Mouse (Mus musculus) lung, adult 2 months (tissue): ENCODE results near the gene Glb1. TPM values are rescaled to one million over a fixed set of nuclear protein-coding genes. Genes with fewer than 3 reads are reported as not detected.

Experiments used
- DNase-seq: peaks from one replicate; pipeline ENCODE4 v3.0.0; 2022
- H3K4me1 ChIP-seq: fragments of 200-500 bp; 2 replicates; pipeline ENCODE4 v1.6.1; 2011; ENCODE audit warnings: low read length; ENCODE audit not compliant: control insufficient read depth, insufficient read depth
- H3K4me3 ChIP-seq: fragments of 200-500 bp; replicated peaks from 2 replicates; pipeline ENCODE3; 2011; ENCODE audit warnings: low read depth, mild to moderate bottlenecking, control low read depth, low read length; ENCODE audit errors: extremely low read depth
- CTCF ChIP-seq: fragments of 200-500 bp; IDR thresholded peaks from 2 replicates; pipeline ENCODE4 v1.5.1; 2011; ENCODE audit warnings: mild to moderate bottlenecking, low read length, control low read depth; ENCODE audit not compliant: insufficient read depth
- POLR2A ChIP-seq: fragments of 200-500 bp; IDR thresholded peaks from 2 replicates; pipeline ENCODE4 v1.6.1; 2011; ENCODE audit warnings: low read depth, mild to moderate bottlenecking, control low read depth, low read length, borderline replicate concordance; ENCODE audit errors: extremely low read depth
- WGBS: fragments of 180-500 bp; shearing (Covaris S2); methylation state at CpG from one replicate; pipeline ENCODE4 v1.1.7; 2018; 5-methylcytosine and 5-hydroxymethylcytosine counted together
- polyA plus RNA-seq: library from polyadenylated mRNA; depleted of rRNA; stranded (reverse); fragments of >200 nt; gene quantifications from 2 replicates; pipeline ENCODE4 v1.2.3, GENCODE M21; 2012

Gene Glb1
- polyA plus RNA-seq, 1 experiment, result 26.8 TPM

DNA sequence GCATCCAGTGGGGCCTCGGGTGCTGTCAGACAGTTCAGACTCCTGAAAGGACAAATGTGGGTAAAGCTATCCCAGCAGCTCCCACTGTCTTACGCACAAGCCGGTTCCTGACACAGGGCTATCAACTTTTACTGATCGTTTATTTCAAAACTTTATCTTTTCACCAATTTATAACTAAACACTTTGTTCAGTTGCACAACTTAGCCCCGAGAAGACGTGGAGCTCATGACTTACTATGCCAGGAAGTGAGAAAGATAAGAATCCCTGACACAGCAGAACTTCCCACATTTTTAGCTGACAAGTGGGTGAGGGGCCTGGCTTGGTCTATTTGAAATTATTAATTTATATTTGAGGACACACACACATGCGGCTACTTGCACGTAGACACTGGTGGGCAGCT, 6.2 kb upstream of the Glb1 start:
- Histone ChIP-seq H3K4me1 (no peaks in the 10 kb centered on the region), H3K4me3 (no peak overlapping the region)
- DNase-seq, result no peak
- WGBS, result 53% methylated on average over 8 of the region's 8 CpGs
- TF ChIP-seq POLR2A (no peak), CTCF (no peak)

DNA sequence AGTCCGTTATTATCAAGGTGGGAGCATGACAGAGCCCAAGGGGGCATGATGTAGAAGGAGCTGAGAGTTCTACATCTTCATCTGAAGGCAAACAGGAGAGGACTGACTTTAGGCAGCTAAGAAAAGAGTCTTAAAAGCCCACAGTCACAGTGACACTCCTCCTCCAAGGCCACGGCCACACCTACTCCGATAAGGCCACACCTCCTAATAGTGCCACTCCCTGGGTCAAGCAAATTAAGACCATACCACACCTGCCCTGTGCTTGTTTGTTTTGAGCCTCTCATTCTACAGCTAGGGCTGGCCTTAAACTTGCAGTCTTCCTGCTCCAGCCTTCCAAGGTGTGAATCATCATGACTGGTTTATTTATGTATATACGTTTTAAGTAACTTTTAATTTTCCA, 5.6 kb upstream of the Glb1 start:
- DNase-seq, result no peak
- no peaks in the 10 kb centered on the region for H3K4me1 ChIP-seq
- TF ChIP-seq CTCF (no peak), POLR2A (no peak)
- H3K4me3 ChIP-seq, result no peak overlapping the region
- 79% methylated on average over 4 of the region's 4 CpGs for WGBS

GRCm38 (mm10) chr9:114399680-114400079, 1.2 kb upstream of the Glb1 start:
- peaks cover 5% of the 10 kb centered on the region; the same call in 1 of the 2 replicates for H3K4me1 ChIP-seq
- TF ChIP-seq CTCF (no peak), POLR2A (no peak)
- 96% methylated on average over 12 of the region's 12 CpGs for WGBS
- DNase-seq, result no peak
- H3K4me3 ChIP-seq, result no peak overlapping the region

GRCm38 (mm10) chr9:114400588-114400948, 308 bp upstream of the Glb1 start:
- TF ChIP-seq CTCF (no peak), POLR2A (no peak)

DNA sequence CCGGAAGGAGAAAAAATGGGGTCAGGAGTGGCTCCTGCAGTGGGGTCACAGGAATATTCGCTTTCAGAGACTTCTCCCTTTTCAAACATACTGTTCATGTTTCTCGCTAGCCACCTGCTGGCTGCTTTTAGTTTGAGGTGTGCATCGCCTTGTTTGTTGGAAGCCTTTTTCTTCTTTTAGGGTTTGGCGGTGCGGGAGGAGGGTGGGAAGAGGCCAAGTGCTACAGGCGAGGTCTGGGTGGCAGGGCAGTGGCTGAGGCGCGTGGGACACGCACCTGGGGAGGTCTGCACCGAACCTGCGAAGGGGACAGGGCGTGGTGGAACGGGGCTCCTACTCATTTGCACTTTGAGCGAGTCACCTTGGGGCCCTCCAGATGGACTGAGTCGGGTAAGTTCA, 807 bp downstream of the Glb1 start:
- peak; percentile 37 for DNase-seq
- 3% methylated on average over 16 of the region's 16 CpGs for WGBS
- no peak for TF ChIP-seq CTCF
- TF ChIP-seq POLR2A, result no peak
- H3K4me3 ChIP-seq, result peak overlapping the region; percentile 92
- peaks cover 5% of the 10 kb centered on the region; the same call in 1 of the 2 replicates for H3K4me1 ChIP-seq

More at GRCm38 (mm10) chr9:114400588-114400948, 308 bp upstream of the Glb1 start:
- WGBS, result 12% methylated on average over 5 of the region's 5 CpGs
- peak overlapping the region; percentile 92 for H3K4me3 ChIP-seq
- no peak for DNase-seq
- H3K4me1 ChIP-seq, result peaks cover 5% of the 10 kb centered on the region; the same call in 1 of the 2 replicates

- DNase-seq, result no peak
- WGBS, result 81% methylated on average over 2 of the region's 2 CpGs
- TF ChIP-seq POLR2A (no peak), CTCF (no peak)
- H3K4me3 ChIP-seq, result no peak overlapping the region
- no peaks in the 10 kb centered on the region for H3K4me1 ChIP-seq
These were observed 6.8 kb downstream of the Glb1 start for GRCm38 (mm10) chr9:114407676-114408075.

DNA sequence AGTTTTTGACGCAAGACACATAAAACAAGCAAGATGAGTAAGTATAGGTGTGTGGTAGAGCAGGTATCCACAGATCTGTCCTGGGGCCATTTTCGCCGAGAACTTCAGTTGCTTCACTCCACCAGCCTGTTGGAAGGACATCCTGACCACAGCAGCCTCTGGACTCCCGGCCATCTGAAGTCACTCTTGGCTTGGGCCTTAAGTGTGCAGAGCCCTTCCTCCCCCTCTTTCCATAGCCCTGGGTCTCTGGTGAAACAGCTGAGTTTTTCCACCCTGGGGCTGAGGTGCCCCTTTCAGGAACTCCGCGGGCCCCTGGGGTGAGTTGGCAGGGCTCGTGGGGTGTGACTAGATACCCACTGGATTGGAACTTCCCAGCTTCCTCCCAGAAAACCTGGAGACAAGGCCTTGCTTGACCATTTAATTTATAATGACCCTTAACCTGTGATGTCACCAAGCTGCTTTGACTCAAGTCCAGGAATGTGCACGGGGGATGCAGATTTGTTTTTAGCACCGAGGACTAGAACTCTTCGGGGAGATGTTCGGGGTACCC, 9.5 kb downstream of the Glb1 start:
- TF ChIP-seq POLR2A, result no peak
- no peak for TF ChIP-seq CTCF
- Histone ChIP-seq H3K4me1 (no peaks in the 10 kb centered on the region), H3K4me3 (no peak overlapping the region)
- DNase-seq, result no peak
- WGBS, result 91% methylated on average over 11 of the region's 11 CpGs

DNA sequence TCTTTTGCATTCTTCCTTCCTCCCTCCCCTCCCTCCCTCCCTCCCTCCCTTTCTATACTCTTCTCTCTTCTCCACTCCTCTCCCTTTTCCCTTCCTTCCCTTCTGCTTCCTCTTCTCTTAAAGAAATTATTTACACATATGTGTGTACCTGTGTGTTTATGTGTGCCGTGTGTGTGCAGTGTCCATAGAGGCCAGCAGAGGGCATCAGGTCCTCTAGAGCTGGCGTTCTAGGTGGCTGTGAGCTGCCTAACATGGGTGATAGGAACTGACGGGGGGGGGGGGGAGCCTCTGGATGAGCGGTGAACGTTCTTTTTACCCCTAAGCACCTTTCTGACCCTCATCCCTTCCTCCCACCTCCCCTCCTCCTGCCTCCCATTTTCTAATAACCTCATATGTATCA, 10.4 kb downstream of the Glb1 start:
- 85% methylated on average over 5 of the region's 5 CpGs for WGBS
- no peak for DNase-seq

DNA sequence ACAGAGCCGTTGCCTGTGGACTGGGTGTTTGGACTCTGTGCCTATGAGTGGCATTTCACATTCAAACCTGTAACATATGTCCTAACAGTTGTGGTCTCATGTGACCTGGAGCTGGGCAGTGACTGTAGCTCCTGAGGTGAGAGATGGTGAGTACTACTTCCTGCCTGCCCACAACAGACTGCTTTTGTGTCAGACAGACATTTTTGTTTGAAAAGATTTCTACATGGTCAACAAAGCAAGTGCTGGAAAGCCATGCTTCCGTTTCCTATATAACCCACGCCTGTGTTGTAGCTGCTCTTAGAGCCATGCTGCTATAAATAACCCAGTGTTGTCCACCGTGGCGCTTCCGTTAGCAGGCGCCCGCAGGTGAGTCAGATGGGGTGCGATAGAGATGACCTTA, 11.5 kb downstream of the Glb1 start:
- 69% methylated on average over 9 of the region's 9 CpGs for whole genome bisulfite sequencing
- H3K4me1 ChIP-seq, result no peaks in the 10 kb centered on the region
- no peak for DNase-seq
- H3K4me3 ChIP-seq, result no peak overlapping the region
- TF ChIP-seq POLR2A (no peak), CTCF (no peak)

More for the DNA sequence above, 10.4 kb downstream of the Glb1 start:
- no peak overlapping the region for H3K4me3 ChIP-seq
- no peaks in the 10 kb centered on the region for H3K4me1 ChIP-seq
- TF ChIP-seq POLR2A, result no peak
- no peak for TF ChIP-seq CTCF

- 75% methylated on average over 12 of the region's 12 CpGs for WGBS
- H3K4me3 ChIP-seq, result no peak overlapping the region
- no peak for TF ChIP-seq CTCF
- no peak for TF ChIP-seq POLR2A
- H3K4me1 ChIP-seq, result no peaks in the 10 kb centered on the region
- DNase-seq, result no peak
These were observed 13.0 kb downstream of the Glb1 start for GRCm38 (mm10) chr9:114413866-114414265.
